Mouse (Mus musculus) gastrocnemius, postnatal 36 days (tissue): ENCODE data around the gene Fbxw11. TPM values are rescaled to one million over a fixed set of nuclear protein-coding genes. Genes with fewer than 3 reads are reported as not detected.
"Not testable (repeated sequence)": the region's sequence is repeated elsewhere in the genome, so short reads cannot be mapped to it uniquely, and the experiment has no call there.

Source experiments
- DNase-seq, 2 experiments: peaks; one replicate each; pipeline ENCODE4 v3.0.0; 2022
- intact Hi-C: fragments of 180-260 bp; cut with DNase I; formaldehyde crosslinking; loops from one replicate; pipeline ENCODE4 v1.15.1; 2025
- long read RNA-seq, 2 experiments: library from polyadenylated mRNA; stranded (forward); transcript quantifications; one replicate each; pipeline ENCODE4 v2.0.0; 2021
- total RNA-seq, 2 experiments: library from RNA; stranded (reverse); gene quantifications; 2 replicates each; pipeline ENCODE4 v1.2.3; 2021

Gene Fbxw11
- total RNA-seq = 10 to 100 TPM; 51.0 to 52.6 TPM
- long read RNA-seq, experiment 1, partial matches to known transcripts = 2 of 23 reads
- long read RNA-seq, experiment 1, other reads (novel, unspliced or antisense) = 20 of 23 reads
- long read RNA-seq, experiment 2, partial matches to known transcripts = 16 of 19 reads
- long read RNA-seq, experiment 2, other reads (novel, unspliced or antisense) = 3 of 19 reads

GRCm38 (mm10) chr11:32642249-32642876 lies at the start of gene Fbxw11:
TSS of gene Fbxw11 (plus strand) at chr11:32642724.
- intact Hi-C loops = loop anchor here (5.0 kb wide), 1 partner anchor 55 kb away; no protein-coding TSS in a partner anchor
- peak; percentile 91 for DNase-seq

- intact Hi-C loops = no loop called here
- DNase-seq = no peak
Measured at GRCm38 (mm10) chr11:32593081-32593480, 49.4 kb upstream of the Fbxw11 start.

- no peak for DNase-seq
- intact Hi-C loops = no loop called here
Measured at GRCm38 (mm10) chr11:32594122-32594521, 48.4 kb upstream of the Fbxw11 start.

GRCm38 (mm10) chr11:32600371-32600770 lies 42.2 kb upstream of the Fbxw11 start:
- intact Hi-C loops = no loop called here
- no peak for DNase-seq

- no peak for DNase-seq
- intact Hi-C loops = no loop called here
Measured at GRCm38 (mm10) chr11:32601528-32602323, 40.8 kb upstream of the Fbxw11 start.

GRCm38 (mm10) chr11:32604663-32605062 lies 37.9 kb upstream of the Fbxw11 start:
- intact Hi-C loops = no loop called here

GRCm38 (mm10) chr11:32605131-32605860 lies 37.2 kb upstream of the Fbxw11 start:
- peak; percentile 39 to 58 for DNase-seq
- intact Hi-C loops = no loop called here

More at GRCm38 (mm10) chr11:32604663-32605062, 37.9 kb upstream of the Fbxw11 start:
- no peak for DNase-seq

- no peak for DNase-seq
- intact Hi-C loops = no loop called here
Measured at GRCm38 (mm10) chr11:32605907-32606306, 36.6 kb upstream of the Fbxw11 start.

- no peak for DNase-seq
Measured at GRCm38 (mm10) chr11:32607319-32607718, 35.2 kb upstream of the Fbxw11 start.

GRCm38 (mm10) chr11:32610616-32611015 lies 31.9 kb upstream of the Fbxw11 start:
- intact Hi-C loops = no loop called here
- no peak for DNase-seq

More at GRCm38 (mm10) chr11:32607319-32607718, 35.2 kb upstream of the Fbxw11 start:
- intact Hi-C loops = no loop called here

GRCm38 (mm10) chr11:32612304-32612703 lies 30.2 kb upstream of the Fbxw11 start:
- intact Hi-C loops = no loop called here
- DNase-seq = no peak

- intact Hi-C loops = no loop called here
- no peak for DNase-seq
Measured at GRCm38 (mm10) chr11:32614463-32614862, 28.1 kb upstream of the Fbxw11 start.

GRCm38 (mm10) chr11:32615561-32615960 lies 27.0 kb upstream of the Fbxw11 start:
- DNase-seq = no peak
- intact Hi-C loops = no loop called here

- no peak for DNase-seq
- intact Hi-C loops = no loop called here
Measured at GRCm38 (mm10) chr11:32616091-32616490, 26.4 kb upstream of the Fbxw11 start.

GRCm38 (mm10) chr11:32618036-32618435 lies 24.5 kb upstream of the Fbxw11 start:
- intact Hi-C loops = no loop called here
- no peak for DNase-seq

- DNase-seq, intact Hi-C loops: not testable (repeated sequence)
Measured at GRCm38 (mm10) chr11:32618641-32619040, 23.9 kb upstream of the Fbxw11 start.

GRCm38 (mm10) chr11:32619257-32619816 lies 23.2 kb upstream of the Fbxw11 start:
- DNase-seq = peak; percentile 43 to 49
- intact Hi-C loops = no loop called here

GRCm38 (mm10) chr11:32619866-32620456 lies 22.6 kb upstream of the Fbxw11 start:
- intact Hi-C loops = loop anchor here (10.0 kb wide), 1 partner anchor 525 kb away; the partner anchor contains the start of gene Fgf18

GRCm38 (mm10) chr11:32621831-32622478 lies 20.6 kb upstream of the Fbxw11 start:
- no peak for DNase-seq
- intact Hi-C loops = loop anchor here (10.0 kb wide), 1 partner anchor 523 kb away; the partner anchor contains the start of gene Fgf18

More at GRCm38 (mm10) chr11:32619866-32620456, 22.6 kb upstream of the Fbxw11 start:
- no peak for DNase-seq
